Mouse (Mus musculus) kidney, adult 2 months (tissue): ENCODE measurements around the gene Tbc1d19. TPM values are rescaled to one million over a fixed set of nuclear protein-coding genes. Genes with fewer than 3 reads are reported as not detected.
A peak's percentile ranks its signal among the peaks of the same experiment; 100 is the strongest.

Experiments used
- DNase-seq: peaks from one replicate; pipeline ENCODE4 v3.0.0; 2021
- H3K27ac ChIP-seq: fragments of 200-500 bp; 2 replicates; pipeline ENCODE4 v1.5.1; 2012; ENCODE audit warnings: low read depth, low read length, control low read depth, inconsistent platforms; ENCODE audit not compliant: insufficient read depth
- H3K27me3 ChIP-seq: fragments of 200-500 bp; replicated peaks from 2 replicates; pipeline ENCODE4 v1.6.1; 2012; ENCODE audit warnings: mild to moderate bottlenecking, moderate library complexity, low read length, inconsistent platforms; ENCODE audit not compliant: control insufficient read depth, insufficient read depth
- H3K36me3 ChIP-seq: fragments of 200-500 bp; 2 replicates; pipeline ENCODE4 v1.6.1; 2012; ENCODE audit warnings: mild to moderate bottlenecking, moderate library complexity, low read length, inconsistent platforms; ENCODE audit not compliant: control insufficient read depth, insufficient read depth
- H3K4me1 ChIP-seq: fragments of 200-500 bp; 2 replicates; pipeline ENCODE4 v1.6.1; 2011; ENCODE audit warnings: low read length; ENCODE audit not compliant: control insufficient read depth, insufficient read depth
- H3K4me3 ChIP-seq: fragments of 200-500 bp; 2 replicates; pipeline ENCODE4 v1.5.1; 2011; ENCODE audit warnings: mild to moderate bottlenecking, low read depth, low read length, control low read depth; ENCODE audit not compliant: insufficient read depth
- CTCF ChIP-seq: fragments of 200-500 bp; conservative IDR thresholded peaks from 2 replicates; pipeline ENCODE4 v1.5.1; 2011; ENCODE audit warnings: low read depth, mild to moderate bottlenecking, control low read depth, low read length, moderate library complexity, mixed read lengths; ENCODE audit not compliant: insufficient read depth, insufficient read length
- POLR2A ChIP-seq: fragments of 200-500 bp; IDR thresholded peaks from one replicate; pipeline ENCODE4 v1.6.1; 2011; ENCODE audit warnings: low read depth, low read length, control low read depth
- WGBS: fragments of 180-500 bp; shearing (Covaris S2); methylation state at CpG from one replicate; pipeline ENCODE4 v1.1.7; 2018; 5-methylcytosine and 5-hydroxymethylcytosine counted together
- polyA plus RNA-seq: library from polyadenylated mRNA; depleted of rRNA; stranded (reverse); fragments of >200 nt; gene quantifications from 2 replicates; pipeline ENCODE4 v1.2.3, GENCODE M21; 2012

Gene Tbc1d19
- polyA plus RNA-seq, 1 experiment, result 18.5 TPM

DNA sequence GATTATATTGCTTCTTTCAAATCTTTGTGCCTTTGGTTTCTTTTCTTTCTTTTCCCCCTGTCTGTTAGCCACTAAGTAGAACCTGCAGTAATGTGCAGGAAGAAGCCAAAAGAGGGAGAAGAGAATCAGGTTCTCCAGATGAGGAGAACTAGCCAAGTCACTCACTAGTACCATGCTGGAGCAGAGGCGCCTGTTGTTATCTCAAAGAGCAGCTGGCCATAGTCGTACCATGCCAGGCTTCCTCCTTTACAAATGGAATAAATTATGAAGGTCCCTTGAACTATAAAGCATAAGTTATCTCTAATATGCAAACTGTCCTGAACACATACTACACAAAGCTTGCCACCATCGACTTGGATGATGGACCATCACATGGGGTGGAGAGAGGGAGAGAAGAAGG lies 99.8 kb downstream of the Tbc1d19 start:
- Histone ChIP-seq H3K36me3 (no peaks in the 10 kb centered on the region), H3K27me3 (no peaks in the 10 kb centered on the region), H3K27ac (no peak overlapping the region), H3K4me3 (no peak overlapping the region), H3K4me1 (no peaks in the 10 kb centered on the region)
- whole genome bisulfite sequencing, result 95% methylated on average over 3 of the region's 3 CpGs
- TF ChIP-seq POLR2A (no peak), CTCF (no peak)
- DNase-seq, result no peak

DNA sequence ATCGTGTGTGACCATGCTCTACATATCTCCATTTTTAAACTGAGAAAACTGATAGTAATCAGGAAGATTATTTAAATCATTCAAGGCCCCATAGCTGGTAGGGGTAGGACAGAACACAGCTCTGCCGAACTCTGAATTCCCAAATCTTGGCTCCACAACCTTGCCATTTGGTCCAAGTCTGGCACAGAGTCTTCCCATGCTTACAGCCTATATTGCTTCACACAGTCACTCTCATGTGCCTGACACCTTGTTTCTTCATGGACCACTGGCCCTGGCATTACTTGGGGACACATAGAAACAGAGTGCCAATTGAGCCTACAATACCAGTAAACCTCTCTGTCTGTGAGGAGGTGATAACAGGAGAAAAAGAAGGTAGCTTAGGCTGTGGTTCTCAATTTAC lies 111.0 kb downstream of the Tbc1d19 start:
- H3K27me3 ChIP-seq, result no peaks in the 10 kb centered on the region
- no peaks in the 10 kb centered on the region for H3K4me1 ChIP-seq
- no peaks in the 10 kb centered on the region for H3K36me3 ChIP-seq
- no peak overlapping the region for H3K4me3 ChIP-seq
- no peak for DNase-seq
- H3K27ac ChIP-seq, result no peak overlapping the region
- 92% methylated on average over 2 of the region's 2 CpGs for WGBS
- TF ChIP-seq CTCF, result no peak
- TF ChIP-seq POLR2A, result no peak

DNA sequence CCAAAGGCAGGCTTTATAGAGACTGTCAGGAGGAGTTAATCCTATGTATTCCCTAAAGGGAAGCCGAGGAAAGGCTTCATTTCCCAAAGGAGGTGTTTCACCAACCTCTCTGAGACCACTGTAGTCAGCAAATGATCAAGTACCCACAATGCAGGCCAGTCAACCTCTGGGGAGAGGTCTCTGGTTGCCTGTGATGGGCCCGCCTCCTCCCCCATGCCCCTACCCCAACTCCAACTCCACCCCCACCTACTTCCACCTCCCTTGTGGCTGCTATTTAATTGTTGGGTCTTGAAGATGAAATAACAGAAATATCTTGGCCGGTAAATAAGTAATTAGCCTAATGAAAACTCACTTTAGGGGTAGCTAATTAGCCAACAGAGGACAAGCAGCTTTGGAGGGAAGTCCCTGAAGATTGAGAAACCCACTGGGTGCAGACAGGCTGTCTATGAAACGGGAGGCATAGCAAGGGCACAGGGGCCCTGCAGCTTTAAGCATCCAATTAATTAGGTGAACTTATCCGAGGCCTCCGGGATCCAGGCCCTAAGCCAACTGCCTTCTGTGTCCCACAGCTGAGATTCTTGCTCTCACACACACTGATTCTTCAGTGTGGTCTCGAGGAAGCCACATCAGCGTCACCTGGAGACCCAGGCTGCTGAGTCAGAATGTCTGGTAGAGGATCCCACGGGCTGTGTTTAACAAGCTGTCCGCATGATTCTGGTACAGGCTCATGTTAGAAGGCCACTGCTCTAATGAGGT lies 112.9 kb downstream of the Tbc1d19 start:
- TF ChIP-seq CTCF (no peak), POLR2A (no peak)
- Histone ChIP-seq H3K36me3 (no peaks in the 10 kb centered on the region), H3K4me1 (no peaks in the 10 kb centered on the region), H3K27ac (no peak overlapping the region), H3K27me3 (no peaks in the 10 kb centered on the region), H3K4me3 (no peak overlapping the region)
- WGBS, result 75% methylated on average over 10 of the region's 10 CpGs
- DNase-seq, result no peak

- Histone ChIP-seq H3K27ac (no peak overlapping the region), H3K36me3 (no peaks in the 10 kb centered on the region), H3K4me3 (no peak overlapping the region), H3K27me3 (no peaks in the 10 kb centered on the region), H3K4me1 (peaks cover 2% of the 10 kb centered on the region; the same call in 1 of the 2 replicates)
- WGBS, result 62% methylated on average over 4 of the region's 4 CpGs
- no peak for DNase-seq
- no peak for TF ChIP-seq POLR2A
- peak; percentile 45 for TF ChIP-seq CTCF
These were observed 114.6 kb downstream of the Tbc1d19 start for GRCm38 (mm10) chr5:53924005-53924404.

DNA sequence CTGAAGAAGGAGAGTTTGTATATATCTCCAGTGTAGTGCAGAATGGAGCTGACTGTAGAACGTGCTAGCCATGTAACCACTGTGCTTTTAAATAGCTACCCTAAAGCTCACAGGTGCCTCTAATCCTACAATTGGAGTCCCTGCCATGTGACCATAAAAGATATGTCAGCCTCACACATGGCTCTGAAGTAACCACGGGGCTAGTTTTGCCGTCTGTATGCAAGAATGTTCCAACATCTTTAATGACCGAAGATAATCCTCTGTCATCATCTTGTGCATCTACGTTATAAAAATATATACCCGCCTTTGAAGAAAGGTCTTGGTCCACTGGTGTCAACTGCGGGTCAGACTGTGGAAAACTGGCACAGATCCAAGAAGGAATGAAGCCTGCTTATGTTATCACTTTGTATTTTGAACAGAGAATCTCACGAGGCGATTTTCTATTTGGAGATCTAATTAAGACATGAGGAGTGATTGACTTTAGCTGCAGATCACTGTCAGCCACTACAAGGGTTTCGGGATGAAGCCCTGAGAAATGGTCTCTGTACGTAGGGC lies 117.0 kb downstream of the Tbc1d19 start:
- TF ChIP-seq CTCF (no peak), POLR2A (no peak)
- Histone ChIP-seq H3K4me1 (peaks cover 3% of the 10 kb centered on the region; the same call in 1 of the 2 replicates), H3K4me3 (no peak overlapping the region), H3K36me3 (no peaks in the 10 kb centered on the region), H3K27ac (no peak overlapping the region), H3K27me3 (no peaks in the 10 kb centered on the region)
- no peak for DNase-seq
- 64% methylated on average over 11 of the region's 11 CpGs for WGBS

DNA sequence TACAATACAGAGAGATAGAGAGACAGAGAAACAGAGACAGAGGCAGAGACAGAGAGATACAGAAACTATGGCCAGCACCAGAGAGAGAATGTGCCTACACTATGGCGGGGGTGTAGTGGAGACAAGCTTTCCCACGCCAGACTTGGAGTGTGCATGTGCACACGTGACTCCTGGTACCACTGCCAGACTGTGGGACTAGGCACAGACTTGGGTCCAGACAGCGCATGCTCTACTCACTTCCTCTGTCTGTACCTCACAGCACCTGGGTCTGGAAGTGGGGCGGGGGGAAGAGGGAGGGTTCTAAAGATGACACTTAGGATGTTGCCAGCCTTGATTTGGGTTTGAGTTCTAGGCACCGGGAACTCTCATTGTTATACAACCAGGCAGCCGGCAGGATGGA lies 118.5 kb downstream of the Tbc1d19 start:
- TF ChIP-seq POLR2A (no peak), CTCF (no peak)
- Histone ChIP-seq H3K4me3 (no peak overlapping the region), H3K4me1 (peaks cover 3% of the 10 kb centered on the region; the same call in 1 of the 2 replicates), H3K27me3 (no peaks in the 10 kb centered on the region), H3K27ac (no peak overlapping the region), H3K36me3 (no peaks in the 10 kb centered on the region)
- 74% methylated on average over 7 of the region's 7 CpGs for WGBS
- DNase-seq, result no peak

- no peak for DNase-seq
- no peaks in the 10 kb centered on the region for H3K36me3 ChIP-seq
- H3K4me1 ChIP-seq, result peaks cover 3% of the 10 kb centered on the region; the same call in 1 of the 2 replicates
- no peak for TF ChIP-seq POLR2A
- 0 out of 2 replicates have a peak, but pooled peaks have one; percentile 0 for TF ChIP-seq CTCF
- H3K27ac ChIP-seq, result peak overlapping the region; percentile 60
- WGBS, result 86% methylated on average over 4 of the region's 4 CpGs
- H3K4me3 ChIP-seq, result no peak overlapping the region
- H3K27me3 ChIP-seq, result no peaks in the 10 kb centered on the region
These were observed 119.1 kb downstream of the Tbc1d19 start for GRCm38 (mm10) chr5:53928537-53928936.
